Mouse (Mus musculus) intestine, postnatal 0 days (tissue): ENCODE data around the gene Fam172a. TPM values are rescaled to one million over a fixed set of nuclear protein-coding genes. Genes with fewer than 3 reads are reported as not detected.

Source experiments
- ATAC-seq: fragments of 200-750 bp; cut with Nextera tagmentation; 2 replicates; pipeline ENCODE4 v1.8.0; 2017; ENCODE audit warnings: mild to moderate bottlenecking, moderate TSS enrichment, moderate library complexity
- H3K27ac ChIP-seq: fragments of 300-500 bp; sonication (generic); 2 replicates; pipeline ENCODE4 v1.5.1; 2014; ENCODE audit warnings: mild to moderate bottlenecking, low read depth, low read length, moderate library complexity
- H3K27me3 ChIP-seq: fragments of 300-500 bp; sonication (generic); replicated peaks from 2 replicates; pipeline ENCODE4 v1.6.1; 2014; ENCODE audit warnings: low read length, mixed read lengths; ENCODE audit not compliant: control insufficient read depth, insufficient read depth
- H3K36me3 ChIP-seq: fragments of 300-500 bp; sonication (generic); 2 replicates; pipeline ENCODE4 v1.6.1; 2014; ENCODE audit warnings: mild to moderate bottlenecking, moderate library complexity; ENCODE audit not compliant: control insufficient read depth, insufficient read depth
- H3K4me1 ChIP-seq: fragments of 300-500 bp; sonication (generic); replicated peaks from 2 replicates; pipeline ENCODE4 v1.6.1; 2014; ENCODE audit warnings: antibody characterized with exemption, low read length, mixed read lengths; ENCODE audit not compliant: control insufficient read depth, insufficient read depth
- H3K4me2 ChIP-seq: fragments of 300-500 bp; sonication (generic); replicated peaks from 2 replicates; pipeline ENCODE4 v1.6.1; 2014; ENCODE audit warnings: low read depth, mild to moderate bottlenecking, moderate library complexity
- H3K4me3 ChIP-seq: fragments of 300-500 bp; sonication (generic); 2 replicates; pipeline ENCODE4 v1.5.1; 2014; ENCODE audit warnings: low read depth, low read length
- H3K9ac ChIP-seq: fragments of 300-500 bp; sonication (generic); 2 replicates; pipeline ENCODE4 v1.6.1; 2014; ENCODE audit warnings: mild to moderate bottlenecking, low read depth, low read length
- H3K9me3 ChIP-seq: fragments of 300-500 bp; sonication (generic); 2 replicates; pipeline ENCODE4 v1.6.1; 2016; ENCODE audit warnings: mixed run types; ENCODE audit not compliant: control insufficient read depth
- CTCF ChIP-seq: sonication (generic); IDR thresholded peaks from 2 replicates; pipeline ENCODE4 v1.5.1; 2016; ENCODE audit warnings: low read depth, mild to moderate bottlenecking, control low read depth, antibody characterized with exemption, moderate library complexity
- WGBS: fragments of 180-500 bp; shearing (Covaris S2); extraction: QIAGEN DNeasy Blood & Tissue Kit; methylation state at CpG from one replicate; pipeline ENCODE4 v1.1.7; 2014; 5-methylcytosine and 5-hydroxymethylcytosine counted together
- polyA plus RNA-seq: library from polyadenylated mRNA; unstranded; fragments of >200 nt; fragmentation: Nextera tagmentation; extraction: Ambion mirVana; gene quantifications from 2 replicates; pipeline ENCODE4 v1.2.1, GENCODE M21; 2015

Fam172a gene
- polyA plus RNA-seq, 1 experiment from 2014 or later: 18.1 TPM

DNA sequence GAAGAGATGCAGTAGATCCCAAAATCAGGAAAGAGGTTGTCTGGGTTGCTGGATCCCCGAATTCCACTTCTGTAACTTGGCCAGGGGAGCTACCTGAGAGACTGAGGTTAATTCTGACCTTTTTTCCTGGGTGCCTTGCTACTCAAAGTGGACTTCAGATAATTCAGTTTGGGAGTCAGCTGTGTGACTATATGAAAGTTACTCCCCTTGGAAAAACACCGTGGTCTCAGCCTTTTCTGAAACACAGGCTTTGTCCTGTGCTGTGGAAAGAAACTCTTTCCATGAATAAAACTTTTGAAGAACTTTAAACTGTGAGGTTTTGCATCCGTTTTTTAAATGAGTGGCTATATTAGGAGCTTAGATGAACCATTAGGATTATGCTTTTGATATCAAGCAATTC, 472.4 kb downstream of the Fam172a start:
- Histone ChIP-seq H3K9me3 (no peaks in the 10 kb centered on the region), H3K4me3 (no peak overlapping the region), H3K27ac (no peak overlapping the region), H3K36me3 (no peaks in the 10 kb centered on the region), H3K4me1 (no peaks in the 10 kb centered on the region), H3K27me3 (peaks cover 82% of the 10 kb centered on the region), H3K9ac (no peak overlapping the region), H3K4me2 (no peak overlapping the region)
- ATAC-seq: no peak
- 5% methylated on average over 3 of the region's 3 CpGs for WGBS
- no peak for TF ChIP-seq CTCF

DNA sequence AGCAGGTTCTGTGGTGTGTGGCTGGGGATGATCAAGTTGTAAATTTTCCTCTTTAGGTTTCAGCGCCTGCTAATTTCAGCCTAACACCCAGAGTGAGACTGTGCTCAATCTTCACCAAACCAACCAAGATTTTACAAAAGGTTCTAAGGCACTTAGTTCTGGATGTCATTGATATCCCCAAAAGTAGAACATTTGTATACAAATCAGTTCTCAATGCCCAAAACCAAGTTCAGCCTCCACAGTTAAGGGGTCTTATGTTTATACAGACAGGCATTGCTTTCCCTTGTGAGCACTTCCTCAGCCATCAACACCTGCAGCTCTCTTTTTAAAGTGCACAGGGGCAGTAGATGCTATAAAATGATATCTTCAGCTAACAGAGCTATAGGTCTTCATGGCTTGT, 473.1 kb downstream of the Fam172a start:
- Histone ChIP-seq H3K4me2 (no peak overlapping the region), H3K9ac (no peak overlapping the region), H3K27me3 (peaks cover 85% of the 10 kb centered on the region), H3K27ac (no peak overlapping the region), H3K4me1 (no peaks in the 10 kb centered on the region), H3K4me3 (no peak overlapping the region), H3K9me3 (no peaks in the 10 kb centered on the region), H3K36me3 (no peaks in the 10 kb centered on the region)
- WGBS: 12% methylated on average over 1 of the region's 1 CpGs
- ATAC-seq: no peak
- no peak for TF ChIP-seq CTCF

DNA sequence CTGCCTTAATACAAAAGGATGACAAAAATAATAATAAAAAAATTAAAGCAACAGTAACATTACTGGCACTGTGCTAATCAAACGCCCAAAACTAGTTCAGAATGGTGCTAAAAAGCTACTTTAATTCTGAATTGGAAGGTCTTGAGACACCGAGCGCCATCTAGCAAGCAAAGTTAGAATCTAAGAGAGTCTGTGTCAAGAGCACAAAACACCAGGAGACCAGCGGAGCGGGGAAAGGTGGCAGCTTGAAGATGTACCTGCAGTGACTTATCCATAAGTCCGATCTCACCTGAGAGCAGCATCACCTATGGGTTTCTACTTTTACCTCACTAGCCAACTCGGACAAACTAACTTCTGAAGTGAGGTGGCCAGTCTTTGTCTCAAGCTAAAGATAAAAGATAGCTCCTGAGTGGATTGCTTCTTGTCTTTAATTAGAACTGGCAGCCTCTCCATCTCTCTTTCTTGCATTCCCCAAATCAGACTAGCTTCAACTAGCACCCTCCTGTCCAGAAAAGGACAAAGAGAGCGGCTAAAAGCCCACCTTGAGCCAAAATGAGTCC, 474.1 kb downstream of the Fam172a start:
- no peak overlapping the region for H3K4me2 ChIP-seq
- WGBS: 2% methylated on average over 8 of the region's 8 CpGs
- no peak overlapping the region for H3K4me3 ChIP-seq
- peaks cover 89% of the 10 kb centered on the region for H3K27me3 ChIP-seq
- H3K36me3 ChIP-seq: no peaks in the 10 kb centered on the region
- H3K9ac ChIP-seq: no peak overlapping the region
- H3K9me3 ChIP-seq: no peaks in the 10 kb centered on the region
- no peak for ATAC-seq
- H3K4me1 ChIP-seq: no peaks in the 10 kb centered on the region
- H3K27ac ChIP-seq: no peak overlapping the region
- TF ChIP-seq CTCF: peak; percentile 62

DNA sequence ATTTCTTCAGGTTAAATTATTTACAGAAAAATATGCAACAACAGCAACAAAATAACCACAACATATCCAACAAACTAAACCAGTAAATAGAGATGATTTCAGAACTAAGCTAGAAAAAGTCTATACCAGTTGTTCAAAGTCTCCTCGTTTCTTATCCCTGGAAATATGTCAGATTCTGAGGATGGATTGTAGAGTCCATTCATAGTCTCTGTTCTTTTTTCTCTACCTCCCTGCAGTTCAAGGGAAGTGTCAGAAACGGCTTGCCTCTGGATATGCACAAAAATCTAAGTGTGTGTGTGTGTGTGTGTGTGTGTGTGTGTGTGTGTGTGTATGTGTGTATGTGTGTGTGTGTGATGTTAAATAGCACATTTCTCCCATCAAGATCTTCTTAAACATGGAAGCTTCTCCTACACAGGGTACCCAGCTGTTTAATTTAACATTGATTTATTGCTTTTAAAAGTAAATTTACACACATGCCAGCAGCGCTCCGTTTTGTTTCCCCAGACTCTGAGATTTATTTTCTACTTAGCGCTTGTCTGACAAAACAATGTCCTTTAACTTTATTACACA, 475.6 kb downstream of the Fam172a start:
- ATAC-seq: no peak
- Histone ChIP-seq H3K9me3 (no peaks in the 10 kb centered on the region), H3K36me3 (no peaks in the 10 kb centered on the region), H3K27me3 (peaks cover 90% of the 10 kb centered on the region), H3K4me3 (no peak overlapping the region), H3K27ac (no peak overlapping the region), H3K4me2 (no peak overlapping the region), H3K9ac (no peak overlapping the region), H3K4me1 (no peaks in the 10 kb centered on the region)
- 8% methylated on average over 5 of the region's 5 CpGs for WGBS
- TF ChIP-seq CTCF: no peak

DNA sequence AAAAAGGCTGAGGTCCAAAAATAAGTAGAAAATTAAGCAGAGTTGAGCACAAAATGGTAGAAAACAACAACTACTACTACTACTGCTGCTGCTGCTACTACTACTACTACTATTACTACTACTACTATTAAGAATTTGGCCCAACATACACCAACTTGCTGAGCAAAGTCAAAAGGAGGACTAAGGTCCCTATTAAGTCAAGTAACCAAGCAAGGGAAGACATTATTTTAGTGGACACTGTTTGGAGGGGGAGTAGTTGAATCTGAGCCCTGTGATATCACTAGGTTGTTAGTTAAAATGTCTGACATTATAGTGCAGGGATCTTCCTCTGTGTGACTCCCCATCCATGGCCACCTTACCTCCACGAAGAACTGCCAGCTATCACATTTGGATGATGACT, 476.2 kb downstream of the Fam172a start:
- 0% methylated on average over 1 of the region's 1 CpGs for WGBS
- no peaks in the 10 kb centered on the region for H3K36me3 ChIP-seq
- H3K27ac ChIP-seq: no peak overlapping the region
- TF ChIP-seq CTCF: no peak
- H3K27me3 ChIP-seq: peaks cover 87% of the 10 kb centered on the region
- no peak overlapping the region for H3K4me3 ChIP-seq
- H3K9me3 ChIP-seq: no peaks in the 10 kb centered on the region
- H3K4me1 ChIP-seq: no peaks in the 10 kb centered on the region
- H3K4me2 ChIP-seq: no peak overlapping the region
- no peak for ATAC-seq
- H3K9ac ChIP-seq: no peak overlapping the region

DNA sequence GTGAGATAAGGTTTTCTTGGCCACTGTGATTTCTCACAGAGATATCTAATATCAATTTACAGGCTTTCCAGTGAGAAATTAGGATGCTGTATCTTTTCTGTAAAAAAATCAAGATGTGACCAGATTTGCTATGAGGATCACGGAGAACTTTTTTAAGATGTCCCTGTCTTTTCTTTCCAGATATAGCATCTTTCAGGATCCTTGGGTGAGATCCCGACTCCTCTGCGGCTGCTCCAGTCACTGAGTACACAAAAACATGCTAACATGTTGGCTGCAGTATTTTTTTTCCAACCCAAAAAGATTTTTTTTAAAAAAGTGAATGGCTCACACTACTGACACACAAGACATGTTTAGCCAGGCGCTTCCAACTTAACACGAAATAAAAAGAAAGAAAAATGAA, 476.9 kb downstream of the Fam172a start:
- no peak for TF ChIP-seq CTCF
- H3K4me3 ChIP-seq: no peak overlapping the region
- H3K36me3 ChIP-seq: no peaks in the 10 kb centered on the region
- peaks cover 81% of the 10 kb centered on the region for H3K27me3 ChIP-seq
- no peak overlapping the region for H3K4me2 ChIP-seq
- WGBS: 9% methylated on average over 5 of the region's 5 CpGs
- H3K9me3 ChIP-seq: no peaks in the 10 kb centered on the region
- H3K4me1 ChIP-seq: no peaks in the 10 kb centered on the region
- ATAC-seq: no peak
- no peak overlapping the region for H3K27ac ChIP-seq
- no peak overlapping the region for H3K9ac ChIP-seq
